Mouse (Mus musculus): ENCODE results near the gene Get4. TPM values are rescaled to one million over a fixed set of nuclear protein-coding genes. Genes with fewer than 3 reads are reported as not detected.

Gene Get4
- polyA plus RNA-seq, 1 experiment from 2014 or later, result 148 TPM

DNA sequence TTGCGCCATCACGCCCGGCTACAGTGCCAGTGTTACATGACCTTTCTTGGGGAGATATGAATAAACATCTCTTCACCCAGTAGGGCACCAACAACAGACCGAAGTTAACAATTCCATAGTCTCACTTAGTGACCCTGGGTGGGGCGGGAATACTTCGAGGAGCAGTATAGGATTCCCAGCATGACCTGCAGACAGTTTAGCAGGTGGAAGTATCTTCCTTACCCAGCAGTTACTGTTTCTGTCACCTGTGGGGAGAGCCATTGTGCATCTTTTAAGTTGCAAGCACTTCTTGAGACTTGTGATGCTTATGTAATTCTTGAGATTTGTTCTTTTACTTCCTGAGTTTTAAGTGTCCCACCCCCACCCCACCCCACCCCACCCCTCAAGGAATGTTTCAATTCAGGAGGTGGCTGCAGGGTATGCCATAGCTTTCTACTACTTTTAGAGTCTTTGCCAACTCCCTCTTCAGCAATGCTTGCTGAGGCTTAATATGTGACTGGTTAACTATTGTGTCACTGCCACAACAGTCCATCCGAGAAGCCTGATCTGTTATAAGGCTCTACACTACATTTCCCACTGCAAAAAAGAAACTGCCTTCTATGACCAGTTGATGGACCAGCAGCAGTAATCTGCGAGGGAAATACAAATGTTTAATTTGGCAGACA is 6.4 kb downstream of the Get4 start:
- Histone ChIP-seq H3K4me2 (replicated peaks) (no peak overlapping the region), H3K36me3 (peaks cover 40% of the 10 kb centered on the region), H3K4me3 (replicated peaks) (no peak overlapping the region), H3K9me3 (replicated peaks) (no peaks in the 10 kb centered on the region), H3K4me1 (peaks cover 16% of the 10 kb centered on the region), H3K27me3 (no peaks in the 10 kb centered on the region), H3K9ac (no peak overlapping the region), H3K27ac (replicated peaks) (no peak overlapping the region)
- WGBS, result 93% methylated on average over 8 of the region's 8 CpGs
- no peak for ATAC-seq (ENCODE audit: insufficient number of reproducible peaks, low FRiP score, low TSS enrichment, low read depth)

DNA sequence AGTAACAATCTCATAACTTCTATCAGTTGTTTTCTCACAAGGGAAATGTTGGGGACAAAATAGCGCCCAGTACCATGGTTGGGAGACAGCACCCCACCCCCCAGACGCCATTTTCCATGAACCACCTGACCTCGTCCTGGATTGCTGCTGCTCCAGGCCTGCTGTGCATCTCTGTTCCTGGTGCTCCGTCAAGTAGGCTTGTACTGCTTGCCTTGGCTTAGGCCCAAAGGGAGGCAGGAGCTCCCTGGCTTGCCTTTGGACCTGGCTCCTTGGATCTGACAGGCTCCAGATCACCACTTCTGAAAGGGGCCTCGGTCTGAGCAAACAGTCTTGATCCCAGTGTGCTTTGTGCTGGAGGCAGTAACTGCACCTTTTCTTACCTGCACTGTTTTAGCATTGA is 7.7 kb downstream of the Get4 start:
- no peaks in the 10 kb centered on the region for H3K9me3 ChIP-seq (replicated peaks)
- no peak overlapping the region for H3K4me3 ChIP-seq (replicated peaks)
- no peak for ATAC-seq (ENCODE audit: insufficient number of reproducible peaks, low FRiP score, low TSS enrichment, low read depth)
- H3K4me1 ChIP-seq, result peaks cover 3% of the 10 kb centered on the region
- H3K27me3 ChIP-seq, result no peaks in the 10 kb centered on the region
- H3K27ac ChIP-seq (replicated peaks), result no peak overlapping the region
- no peak overlapping the region for H3K4me2 ChIP-seq (replicated peaks)
- H3K9ac ChIP-seq, result no peak overlapping the region
- H3K36me3 ChIP-seq, result peaks cover 53% of the 10 kb centered on the region
- 81% methylated on average over 5 of the region's 5 CpGs for WGBS

DNA sequence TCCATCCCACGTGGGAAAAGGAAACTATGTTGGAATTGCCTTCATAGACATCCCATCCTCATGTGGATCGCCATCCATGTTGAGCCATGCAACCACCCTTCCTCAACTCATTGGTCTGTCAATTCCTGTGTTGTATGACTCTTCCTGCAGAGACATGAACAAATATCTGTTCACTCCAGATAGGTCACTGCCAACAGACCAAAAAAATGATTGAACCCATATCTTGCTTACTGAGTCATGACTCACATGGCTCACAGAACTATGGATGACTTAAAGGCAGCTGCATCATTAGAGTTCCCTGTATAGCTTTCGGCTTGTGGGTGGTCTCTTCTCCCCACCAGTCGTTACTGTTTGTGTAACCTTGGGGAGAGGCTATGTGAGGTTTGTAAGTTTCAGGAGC is 9.3 kb downstream of the Get4 start:
- Histone ChIP-seq H3K9ac (no peak overlapping the region), H3K9me3 (replicated peaks) (no peaks in the 10 kb centered on the region), H3K4me1 (no peaks in the 10 kb centered on the region), H3K4me3 (replicated peaks) (no peak overlapping the region), H3K27ac (replicated peaks) (no peak overlapping the region), H3K36me3 (peaks cover 64% of the 10 kb centered on the region), H3K27me3 (no peaks in the 10 kb centered on the region), H3K4me2 (replicated peaks) (no peak overlapping the region)
- ATAC-seq (ENCODE audit: insufficient number of reproducible peaks, low FRiP score, low TSS enrichment, low read depth), result no peak
- WGBS, result 85% methylated on average over 4 of the region's 4 CpGs

DNA sequence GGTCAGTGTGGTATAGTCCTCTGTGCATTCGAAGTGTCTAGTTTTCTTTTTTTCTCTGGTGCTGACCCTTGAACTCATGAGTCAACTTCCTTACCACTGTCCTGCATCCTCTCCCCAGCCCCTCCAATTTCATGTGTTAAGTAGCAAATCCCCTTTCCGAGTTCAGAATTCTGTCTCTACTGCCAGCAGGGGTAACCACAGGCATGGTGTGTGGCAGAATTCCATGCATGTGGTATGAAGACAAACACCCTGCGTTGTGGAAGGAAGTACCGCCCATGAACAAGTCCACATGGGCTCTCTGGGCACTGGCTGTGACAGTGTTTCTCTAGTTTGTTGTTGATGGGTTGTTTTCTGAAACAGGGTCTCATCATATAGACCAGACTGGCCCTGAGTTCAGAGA is 15.5 kb downstream of the Get4 start:
- Histone ChIP-seq H3K27ac (replicated peaks) (no peak overlapping the region), H3K4me2 (replicated peaks) (no peak overlapping the region), H3K9ac (no peak overlapping the region), H3K4me1 (peaks cover 6% of the 10 kb centered on the region; the same call in 1 of the 2 replicates), H3K4me3 (replicated peaks) (no peak overlapping the region), H3K9me3 (replicated peaks) (no peaks in the 10 kb centered on the region), H3K27me3 (no peaks in the 10 kb centered on the region), H3K36me3 (peaks cover 70% of the 10 kb centered on the region)
- WGBS, result 63% methylated on average over 4 of the region's 4 CpGs
- no peak for ATAC-seq (ENCODE audit: insufficient number of reproducible peaks, low FRiP score, low TSS enrichment, low read depth)

DNA sequence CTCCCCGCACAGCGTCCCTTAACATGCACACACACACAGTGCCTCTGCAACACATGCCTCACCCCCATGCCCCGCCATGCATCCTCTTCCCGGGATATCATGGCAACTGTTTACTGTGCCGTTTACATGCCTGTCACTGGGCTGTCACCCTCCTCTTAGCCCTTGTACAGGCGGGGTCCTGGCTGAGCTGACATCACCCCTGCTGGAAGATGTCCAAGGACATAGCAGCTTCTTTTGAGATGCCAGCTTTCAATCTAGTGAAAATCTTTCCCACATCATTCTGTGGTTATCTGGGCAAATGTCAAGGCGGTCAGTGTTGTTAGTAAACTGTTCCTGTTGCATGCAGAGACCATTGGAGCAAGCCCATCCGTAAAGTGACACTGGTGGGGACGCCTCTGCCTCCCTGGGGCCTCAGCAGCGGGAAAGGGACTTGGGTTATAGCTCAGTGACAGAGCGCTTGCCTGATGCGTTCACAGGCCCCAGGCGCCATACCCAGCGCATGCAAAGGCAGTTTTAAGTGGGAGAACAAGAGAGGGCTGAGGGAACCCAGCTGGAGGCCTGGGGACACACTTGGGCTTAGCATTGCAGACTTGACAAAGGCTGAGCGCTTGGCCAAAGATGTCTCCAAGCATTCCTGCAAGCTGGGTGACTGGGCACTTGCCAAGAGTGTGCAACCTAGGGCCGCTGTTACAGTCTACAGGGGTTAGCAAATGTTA is 18.8 kb downstream of the Get4 start:
- H3K9me3 ChIP-seq (replicated peaks), result no peaks in the 10 kb centered on the region
- peaks cover 6% of the 10 kb centered on the region; the same call in 1 of the 2 replicates for H3K4me1 ChIP-seq
- 58% methylated on average over 16 of the region's 16 CpGs for WGBS
- ATAC-seq (ENCODE audit: insufficient number of reproducible peaks, low FRiP score, low TSS enrichment, low read depth), result no peak
- H3K4me3 ChIP-seq (replicated peaks), result no peak overlapping the region
- H3K9ac ChIP-seq, result no peak overlapping the region
- no peak overlapping the region for H3K4me2 ChIP-seq (replicated peaks)
- no peaks in the 10 kb centered on the region for H3K27me3 ChIP-seq
- H3K27ac ChIP-seq (replicated peaks), result peak overlapping the region; percentile 35
- H3K36me3 ChIP-seq, result peaks cover 37% of the 10 kb centered on the region

DNA sequence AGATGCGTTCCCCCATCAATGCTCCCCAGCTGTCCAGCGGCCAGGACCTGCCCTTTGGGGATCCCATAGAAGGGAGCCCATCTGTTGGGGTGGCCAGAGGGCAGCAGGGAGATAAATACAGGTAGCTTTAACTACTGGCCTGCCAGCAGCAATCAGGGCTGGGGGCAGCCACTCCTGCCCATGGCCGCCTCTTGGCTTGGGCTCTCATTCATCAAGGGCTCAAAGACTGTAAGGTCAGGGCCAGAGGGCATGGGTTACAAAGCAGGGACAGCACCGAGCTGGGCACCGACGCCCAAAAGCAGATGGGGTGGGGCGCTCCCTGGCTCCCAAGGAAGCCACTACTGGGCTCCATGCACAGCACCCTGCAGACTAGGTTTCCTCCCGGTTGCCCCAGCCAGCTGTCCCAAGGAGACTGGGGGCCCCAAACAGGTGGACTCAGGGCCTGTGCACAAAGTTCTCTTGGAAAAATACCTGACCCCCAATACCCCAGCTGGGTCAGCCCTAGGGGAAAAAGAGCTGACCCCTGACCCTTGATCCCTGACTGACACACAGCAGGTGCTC is 19.9 kb downstream of the Get4 start:
- ATAC-seq (ENCODE audit: insufficient number of reproducible peaks, low FRiP score, low TSS enrichment, low read depth), result 0 out of 2 replicates have a peak, but pooled peaks have one; percentile 3
- no peaks in the 10 kb centered on the region for H3K27me3 ChIP-seq
- H3K9ac ChIP-seq, result no peak overlapping the region
- H3K36me3 ChIP-seq, result peaks cover 26% of the 10 kb centered on the region
- WGBS, result 52% methylated on average over 8 of the region's 8 CpGs
- H3K27ac ChIP-seq (replicated peaks), result no peak overlapping the region
- H3K4me3 ChIP-seq (replicated peaks), result no peak overlapping the region
- peaks cover 6% of the 10 kb centered on the region; the same call in 1 of the 2 replicates for H3K4me1 ChIP-seq
- H3K4me2 ChIP-seq (replicated peaks), result no peak overlapping the region
- H3K9me3 ChIP-seq (replicated peaks), result no peaks in the 10 kb centered on the region

DNA sequence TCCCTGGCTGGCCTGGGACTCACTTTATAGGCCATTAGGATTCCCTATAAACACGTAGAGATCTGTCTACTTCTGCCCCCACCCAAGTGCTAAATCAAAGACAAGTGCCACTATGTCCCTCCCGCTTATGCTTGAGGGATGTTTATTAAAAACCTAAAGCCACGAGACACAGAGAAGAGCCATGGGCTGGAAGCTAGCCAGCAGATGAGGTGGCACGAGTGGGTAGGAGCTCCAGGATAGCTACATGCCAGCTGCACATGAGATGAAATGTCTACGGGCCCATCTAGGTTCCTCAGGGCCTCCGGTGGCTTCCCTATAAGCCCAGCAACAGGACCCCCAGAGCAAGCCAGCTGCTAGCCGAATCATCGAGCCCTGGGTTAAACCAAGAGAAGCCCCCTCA is 25.2 kb downstream of the Get4 start:
- 64% methylated on average over 8 of the region's 8 CpGs for WGBS
- H3K9me3 ChIP-seq (replicated peaks), result no peaks in the 10 kb centered on the region
- no peak for ATAC-seq (ENCODE audit: insufficient number of reproducible peaks, low FRiP score, low TSS enrichment, low read depth)

DNA sequence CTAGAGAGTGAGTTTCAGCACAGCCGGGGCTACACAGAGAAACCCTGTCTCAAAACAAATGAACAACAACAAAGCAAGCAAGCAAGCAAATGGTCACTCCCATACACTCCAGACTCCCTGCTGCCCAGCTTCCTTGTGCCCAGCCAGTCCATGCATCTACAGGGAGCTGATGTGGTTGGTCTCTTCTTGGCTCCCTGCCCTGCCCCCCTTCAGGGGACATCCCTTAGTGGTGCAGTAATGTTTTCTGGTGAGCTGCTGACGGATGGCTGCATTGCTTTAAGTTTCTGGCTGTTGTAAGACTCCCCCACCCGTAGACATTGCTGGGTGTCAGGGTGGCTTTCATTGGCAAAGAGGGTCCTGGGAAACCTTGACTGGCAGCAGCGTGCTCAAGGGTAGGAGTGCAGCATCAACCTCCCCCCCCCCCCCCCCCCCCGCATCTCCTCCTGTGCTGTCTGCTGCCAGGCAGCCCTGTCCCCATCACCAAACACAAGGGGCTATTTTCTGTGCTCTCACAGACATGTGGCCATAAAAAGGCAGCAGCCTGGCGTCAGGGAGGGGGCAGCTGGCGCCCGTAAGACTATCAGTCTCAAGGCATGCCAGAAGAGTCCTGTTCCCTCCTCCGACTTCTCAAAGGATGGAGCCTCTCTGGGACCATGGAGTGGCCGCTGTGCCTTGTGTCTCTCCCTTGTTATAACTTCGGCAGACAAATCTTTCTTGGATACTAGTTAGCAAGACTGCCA is 29.4 kb downstream of the Get4 start:
- no peaks in the 10 kb centered on the region for H3K27me3 ChIP-seq
- no peaks in the 10 kb centered on the region for H3K36me3 ChIP-seq
- 57% methylated on average over 10 of the region's 11 CpGs for WGBS
- H3K9me3 ChIP-seq (replicated peaks), result no peaks in the 10 kb centered on the region
- no peak overlapping the region for H3K27ac ChIP-seq (replicated peaks)
- no peak overlapping the region for H3K4me2 ChIP-seq (replicated peaks)
- 0 out of 2 replicates have a peak, but pooled peaks cover 12% of the 10 kb centered on the region for H3K4me1 ChIP-seq
- ATAC-seq (ENCODE audit: insufficient number of reproducible peaks, low FRiP score, low TSS enrichment, low read depth), result no peak
- no peak overlapping the region for H3K9ac ChIP-seq
- no peak overlapping the region for H3K4me3 ChIP-seq (replicated peaks)

More for the DNA sequence above, 25.2 kb downstream of the Get4 start:
- Histone ChIP-seq H3K9ac (no peak overlapping the region), H3K36me3 (no peaks in the 10 kb centered on the region), H3K27ac (replicated peaks) (no peak overlapping the region), H3K4me3 (replicated peaks) (no peak overlapping the region), H3K4me2 (replicated peaks) (no peak overlapping the region), H3K4me1 (0 out of 2 replicates have a peak, but pooled peaks cover 7% of the 10 kb centered on the region), H3K27me3 (no peaks in the 10 kb centered on the region)

DNA sequence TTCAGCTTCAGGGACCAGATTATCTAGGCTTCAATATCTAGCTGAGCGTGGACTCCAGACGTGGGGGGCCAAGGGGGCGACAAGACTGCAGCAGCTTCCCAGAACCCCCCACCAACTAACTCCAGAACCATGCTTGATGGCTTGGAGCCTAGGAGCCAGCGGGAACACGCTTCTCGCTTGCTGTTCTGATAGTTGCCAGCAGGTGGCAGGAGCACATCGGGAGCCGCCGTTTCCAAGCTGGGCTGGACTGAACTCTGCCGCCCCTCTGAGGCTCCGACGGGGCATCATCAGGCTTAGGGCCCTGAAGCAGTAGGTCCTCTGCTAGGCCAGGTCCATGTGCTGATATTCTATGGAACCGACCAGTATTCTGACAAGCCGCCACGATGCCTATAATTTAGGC is 30.1 kb downstream of the Get4 start:
- Histone ChIP-seq H3K27me3 (no peaks in the 10 kb centered on the region), H3K36me3 (no peaks in the 10 kb centered on the region), H3K4me3 (replicated peaks) (no peak overlapping the region), H3K9me3 (replicated peaks) (no peaks in the 10 kb centered on the region), H3K4me2 (replicated peaks) (no peak overlapping the region; the same call in 1 of the 2 replicates), H3K4me1 (0 out of 2 replicates have a peak, but pooled peaks cover 14% of the 10 kb centered on the region), H3K9ac (no peak overlapping the region), H3K27ac (replicated peaks) (no peak overlapping the region)
- ATAC-seq (ENCODE audit: insufficient number of reproducible peaks, low FRiP score, low TSS enrichment, low read depth), result peak; percentile 13; the same call in 1 of the 2 replicates
- WGBS, result 5% methylated on average over 15 of the region's 15 CpGs

DNA sequence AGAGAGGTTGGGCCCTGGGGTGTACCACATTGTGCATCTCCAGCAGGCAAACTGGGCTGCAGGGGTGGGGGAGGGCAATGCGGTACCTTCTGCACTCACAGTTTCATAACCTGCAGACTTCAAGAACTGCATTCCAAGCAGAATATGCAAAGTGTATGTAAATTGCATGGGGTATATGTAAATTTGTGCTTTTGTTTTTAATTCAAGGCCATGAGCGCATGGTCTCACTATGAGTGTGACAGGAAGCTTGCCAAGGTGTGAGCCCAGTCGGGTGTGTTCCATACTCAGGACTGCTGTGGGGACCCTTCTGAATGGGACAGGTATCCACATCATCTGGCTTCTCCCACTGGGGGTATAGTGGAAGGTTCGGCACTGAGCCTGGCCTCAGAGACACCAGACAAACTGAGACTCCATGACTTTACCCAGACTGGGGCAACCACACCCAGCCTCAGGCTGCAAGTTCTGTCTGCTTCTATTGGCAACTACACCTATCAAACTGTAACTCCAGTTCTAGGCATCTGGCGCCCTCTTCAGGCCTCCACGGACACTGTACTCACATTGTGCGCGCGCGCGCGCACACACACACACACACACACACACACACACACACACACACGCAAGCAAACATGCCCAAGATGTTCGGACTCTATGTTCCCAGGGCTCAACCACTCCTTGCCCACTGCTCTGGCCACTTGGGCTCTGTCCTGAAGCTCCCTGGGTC is 31.5 kb downstream of the Get4 start:
- Histone ChIP-seq H3K9me3 (replicated peaks) (no peaks in the 10 kb centered on the region), H3K27ac (replicated peaks) (no peak overlapping the region), H3K36me3 (no peaks in the 10 kb centered on the region), H3K27me3 (no peaks in the 10 kb centered on the region), H3K4me3 (replicated peaks) (no peak overlapping the region), H3K4me1 (0 out of 2 replicates have a peak, but pooled peaks cover 14% of the 10 kb centered on the region), H3K9ac (no peak overlapping the region), H3K4me2 (replicated peaks) (no peak overlapping the region)
- ATAC-seq (ENCODE audit: insufficient number of reproducible peaks, low FRiP score, low TSS enrichment, low read depth), result no peak
- 94% methylated on average over 14 of the region's 14 CpGs for whole genome bisulfite sequencing

Measured in embryonic facial prominence, embryonic 15.5 days (tissue).